Mouse (Mus musculus) embryonic fibroblast, embryonic 13.5 days (primary cell): ENCODE data around the gene Selenon.

Experiments
- CTCF ChIP-seq: IDR thresholded peaks from 2 replicates; pipeline ENCODE4 v1.5.1; 2011; ENCODE audit warnings: mild to moderate bottlenecking, control low read depth, low read length, moderate library complexity, borderline replicate concordance; ENCODE audit not compliant: insufficient read depth
- POLR2A ChIP-seq: IDR thresholded peaks from 2 replicates; pipeline ENCODE4 v1.6.1; 2011; ENCODE audit warnings: low read depth, mild to moderate bottlenecking, control low read depth, low read length, moderate library complexity

DNA sequence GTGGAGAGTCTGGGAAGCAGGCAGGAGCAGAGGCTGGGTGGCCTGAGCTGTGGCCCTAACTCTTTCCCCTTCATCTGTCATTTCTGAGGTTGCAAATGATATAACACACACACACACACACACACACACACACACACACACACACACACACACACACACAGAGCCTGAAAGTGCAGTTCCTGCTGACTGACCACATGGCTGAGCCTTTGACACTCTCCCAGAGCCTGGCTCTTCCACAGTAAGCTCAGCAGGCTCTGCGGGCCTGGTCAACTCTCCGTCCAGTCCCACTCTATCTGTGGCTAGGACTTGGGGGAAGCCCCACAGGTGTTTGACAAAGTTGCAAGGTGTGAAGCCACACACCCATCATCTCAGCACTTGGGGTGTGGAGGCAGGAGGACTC is 25.3 kb upstream of the Selenon start:
- no peak for TF ChIP-seq CTCF
- no peak for TF ChIP-seq POLR2A
